In genomic region chr4:103203646-103204045, GRCm38 (mm10) we compare ENCODE assay signal across 20 mouse cellular contexts.
"Had no signal": no experiment of that assay in that cellular context is flagged by ENCODE, and none has a peak within 500 bp of the region (broad histone marks: within the 10 kb centered on the region; RNA-seq: fewer than 3 reads in every experiment).

No protein-coding gene starts in this region.

- H3K4me2 ChIP-seq: kidney, embryonic 15.5 days; limb, embryonic 12.5 days; limb, embryonic 15.5 days; liver, embryonic 11.5 days; lung, embryonic 14.5 days; midbrain, embryonic 12.5 days; midbrain, embryonic 15.5 days had no signal

- H3K4me1 ChIP-seq: kidney, embryonic 15.5 days; limb, embryonic 12.5 days; limb, embryonic 15.5 days; midbrain, embryonic 12.5 days; midbrain, embryonic 15.5 days had no signal

- H3K9ac ChIP-seq: kidney, embryonic 15.5 days; limb, embryonic 12.5 days; limb, embryonic 15.5 days; liver, embryonic 14.5 days; liver, postnatal 0 days; lung, embryonic 14.5 days; midbrain, embryonic 12.5 days; midbrain, embryonic 15.5 days had no signal

- H3K9me3 ChIP-seq: kidney, embryonic 15.5 days; limb, embryonic 12.5 days; limb, embryonic 15.5 days; midbrain, embryonic 12.5 days; midbrain, embryonic 15.5 days had no signal

- H3K27me3 ChIP-seq: kidney, embryonic 15.5 days; limb, embryonic 12.5 days; limb, embryonic 15.5 days; midbrain, embryonic 12.5 days; midbrain, embryonic 15.5 days had no signal

- H3K27ac ChIP-seq: kidney, embryonic 15.5 days; limb, embryonic 12.5 days; limb, embryonic 15.5 days; liver, embryonic 14.5 days; macrophage; midbrain, embryonic 12.5 days; midbrain, embryonic 15.5 days; stomach, postnatal 0 days had no signal

- DNase-seq: kidney, adult 8-10 months; kidney, postnatal 14 days; left cerebral cortex, postnatal 4 days; liver, postnatal 0 days; lung, embryonic 14.5 days; right cerebral cortex, postnatal 14 days; right cerebral cortex, postnatal 4 days; thymus, adult 2 months; thymus, postnatal 14 days; thymus, postnatal 4 days had no signal

- H3K4me3 ChIP-seq: kidney, embryonic 15.5 days; limb, embryonic 12.5 days; limb, embryonic 15.5 days; midbrain, embryonic 12.5 days; midbrain, embryonic 15.5 days had no signal

- ATAC-seq: liver, postnatal 0 days; lung, postnatal 0 days; midbrain, embryonic 15.5 days had no signal
